Mouse (Mus musculus) MEL (cell line): ENCODE results near the gene Tmem45a. TPM values are rescaled to one million over a fixed set of nuclear protein-coding genes. Genes with fewer than 3 reads are reported as not detected.

Experiments
- DNase-seq: peaks from one replicate; pipeline ENCODE4 v3.0.0; 2011; ENCODE audit warnings: low read depth, low spot score
- H3K27ac ChIP-seq: 2 replicates; pipeline ENCODE4 v1.5.1; 2012; ENCODE audit warnings: low read depth, mild to moderate bottlenecking, control low read depth, low read length, moderate library complexity; ENCODE audit not compliant: control insufficient read depth
- H3K27me3 ChIP-seq, 2 experiments: fragments of 150-350 bp in 1 of 2; sonication (generic) in 1 of 2; 2 replicates each; pipeline ENCODE4 v1.6.1; 2012; ENCODE audit warnings: low read length in 2 of 2, mild to moderate bottlenecking in 2 of 2, improper control_type of control experiment in 1 of 2, moderate library complexity in 1 of 2; ENCODE audit not compliant: insufficient read depth in 2 of 2, control insufficient read depth in 1 of 2
- H3K36me3 ChIP-seq, 2 experiments: 2 replicates each; pipeline ENCODE4 v1.6.1; 2012 to 2014; ENCODE audit warnings: low read length in 2 of 2, improper control_type of control experiment in 1 of 2, inconsistent platforms in 1 of 2, mild to moderate bottlenecking in 1 of 2; ENCODE audit not compliant: insufficient read depth in 2 of 2, control insufficient read depth in 1 of 2
- H3K4me1 ChIP-seq, 2 experiments: fragments of 150-350 bp in 1 of 2; sonication (generic) in 1 of 2; 2 replicates each; pipeline ENCODE4 v1.6.1; 2012; ENCODE audit warnings: low read length in 2 of 2, improper control_type of control experiment in 1 of 2, mild to moderate bottlenecking in 1 of 2; ENCODE audit not compliant: insufficient read depth in 2 of 2, control insufficient read depth in 1 of 2
- H3K4me3 ChIP-seq, 2 experiments: fragments of 150-350 bp in 1 of 2; sonication (generic) in 1 of 2; 2 replicates each; pipeline ENCODE4 v1.5.1; 2012; ENCODE audit warnings: low read depth in 2 of 2, low read length in 2 of 2, mild to moderate bottlenecking in 2 of 2, moderate library complexity in 2 of 2, control low read depth in 1 of 2, improper control_type of control experiment in 1 of 2; ENCODE audit not compliant: control insufficient read depth in 1 of 2, insufficient read depth in 1 of 2
- H3K79me2 ChIP-seq: 2 replicates; pipeline ENCODE4 v1.6.1; 2012; ENCODE audit warnings: mild to moderate bottlenecking, low read length, moderate library complexity; ENCODE audit not compliant: control insufficient read depth, poor library complexity, insufficient read depth
- H3K9ac ChIP-seq: 2 replicates; pipeline ENCODE4 v1.6.1; 2012; ENCODE audit warnings: low read depth, mild to moderate bottlenecking, control low read depth, low read length, moderate library complexity; ENCODE audit not compliant: control insufficient read depth, poor library complexity, severe bottlenecking
- H3K9me3 ChIP-seq: fragments of 150-350 bp; sonication (generic); replicated peaks from 2 replicates; pipeline ENCODE4 v1.6.1; 2012; ENCODE audit warnings: mild to moderate bottlenecking, low read length, improper control_type of control experiment, moderate library complexity; ENCODE audit not compliant: insufficient read depth
- BHLHE40 ChIP-seq: IDR thresholded peaks from 2 replicates; pipeline ENCODE4 v1.6.1; 2012; ENCODE audit warnings: low read depth, mild to moderate bottlenecking, inconsistent platforms, low read length, improper control_type of control experiment, borderline replicate concordance
- CHD1 ChIP-seq: IDR thresholded peaks from 2 replicates; pipeline ENCODE4 v1.6.1; 2012; ENCODE audit warnings: low read depth, mild to moderate bottlenecking, inconsistent platforms, low read length, improper control_type of control experiment
- CHD2 ChIP-seq: IDR thresholded peaks from 2 replicates; pipeline ENCODE4 v1.6.1; 2011; ENCODE audit warnings: low read length, improper control_type of control experiment
- CTCF ChIP-seq, 3 experiments: IDR thresholded peaks in 2 of 3; conservative IDR thresholded peaks in 1 of 3; 2 replicates each; pipeline ENCODE4 v1.5.1; 2011 to 2012; ENCODE audit warnings: low read length in 3 of 3, low read depth in 2 of 3, mild to moderate bottlenecking in 2 of 3, improper control_type of control experiment in 1 of 3, inconsistent platforms in 1 of 3, mixed read lengths in 1 of 3, moderate library complexity in 1 of 3; ENCODE audit not compliant: control insufficient read depth in 1 of 3, insufficient read depth in 1 of 3, poor library complexity in 1 of 3, severe bottlenecking in 1 of 3
- E2F4 ChIP-seq: IDR thresholded peaks from 2 replicates; pipeline ENCODE4 v1.6.1; 2011; ENCODE audit warnings: low read depth, low read length, improper control_type of control experiment, borderline replicate concordance
- EP300 ChIP-seq, 2 experiments: IDR thresholded peaks; 2 replicates each; pipeline ENCODE4 v1.6.1; 2011; ENCODE audit warnings: improper control_type of control experiment in 2 of 2, low read length in 2 of 2, low read depth in 1 of 2, mild to moderate bottlenecking in 1 of 2
- GATA1 ChIP-seq: IDR thresholded peaks from 2 replicates; pipeline ENCODE4 v1.6.1; 2011; ENCODE audit warnings: low read depth, low read length, improper control_type of control experiment
- HCFC1 ChIP-seq: IDR thresholded peaks from 2 replicates; pipeline ENCODE4 v1.6.1; 2012; ENCODE audit warnings: low read depth, mild to moderate bottlenecking, inconsistent platforms, low read length, improper control_type of control experiment, moderate library complexity
- MAZ ChIP-seq: IDR thresholded peaks from 2 replicates; pipeline ENCODE4 v1.6.1; 2012; ENCODE audit warnings: low read depth, mild to moderate bottlenecking, inconsistent platforms, low read length, improper control_type of control experiment
- MXI1 ChIP-seq: IDR thresholded peaks from 2 replicates; pipeline ENCODE4 v1.6.1; 2011; ENCODE audit warnings: mild to moderate bottlenecking, low read depth, low read length, improper control_type of control experiment
- MYB ChIP-seq: IDR thresholded peaks from 2 replicates; pipeline ENCODE4 v1.6.1; 2011; ENCODE audit warnings: mild to moderate bottlenecking, low read depth, low read length, improper control_type of control experiment
- MYC ChIP-seq: IDR thresholded peaks from 2 replicates; pipeline ENCODE4 v1.6.1; 2011; ENCODE audit warnings: low read depth, mild to moderate bottlenecking, low read length, improper control_type of control experiment, moderate library complexity
- NELFE ChIP-seq: IDR thresholded peaks from 2 replicates; pipeline ENCODE4 v1.6.1; 2011; ENCODE audit warnings: low read depth, low read length, improper control_type of control experiment
- POLR2AphosphoS5 ChIP-seq: IDR thresholded peaks from 2 replicates; pipeline ENCODE4 v1.6.1; 2012; ENCODE audit warnings: low read depth, borderline replicate concordance, mild to moderate bottlenecking, inconsistent platforms, low read length, moderate library complexity, mixed read lengths
- SIN3A ChIP-seq: IDR thresholded peaks from 2 replicates; pipeline ENCODE4 v1.6.1; 2012; ENCODE audit warnings: low read length, improper control_type of control experiment, inconsistent platforms
- SMC3 ChIP-seq: IDR thresholded peaks from 2 replicates; pipeline ENCODE4 v1.6.1; 2011; ENCODE audit warnings: low read depth, low read length, improper control_type of control experiment
- USF1 ChIP-seq: IDR thresholded peaks from 2 replicates; pipeline ENCODE4 v1.6.1; 2014; ENCODE audit warnings: low read depth, mild to moderate bottlenecking, inconsistent platforms, low read length, improper control_type of control experiment, moderate library complexity
- ZC3H11A ChIP-seq: IDR thresholded peaks from 2 replicates; pipeline ENCODE4 v1.6.1; 2012; ENCODE audit warnings: low read depth, mild to moderate bottlenecking, inconsistent platforms, low read length, improper control_type of control experiment
- ZKSCAN1 ChIP-seq: IDR thresholded peaks from 2 replicates; pipeline ENCODE4 v1.6.1; 2012; ENCODE audit warnings: low read depth, mild to moderate bottlenecking, inconsistent platforms, low read length, improper control_type of control experiment, moderate library complexity
- ZMIZ1 ChIP-seq: IDR thresholded peaks from 2 replicates; pipeline ENCODE4 v1.6.1; 2012; ENCODE audit warnings: low read depth, mild to moderate bottlenecking, inconsistent platforms, low read length, improper control_type of control experiment, moderate library complexity
- polyA plus RNA-seq, 2 experiments: library from polyadenylated mRNA; stranded (reverse) in 1 of 2; unstranded in 1 of 2; fragments of >175 nt in 1 of 2; fragments of >200 nt in 1 of 2; gene quantifications; 2 replicates each; pipeline versions ENCODE4 v1.2.1 to v1.2.4; 2012; ENCODE audit warnings: low replicate concordance in 2 of 2, low read depth in 1 of 2; ENCODE audit not compliant: insufficient read length in 2 of 2, insufficient read depth in 1 of 2, missing spikeins in 1 of 2
- total RNA-seq: library from RNA; depleted of rRNA; stranded (reverse); fragments of 300-350 nt; gene quantifications from 2 replicates; pipeline ENCODE4 v1.2.3, GENCODE M21; 2012

Tmem45a gene
- total and polyA plus RNA-seq, 3 experiments: not detected

DNA sequence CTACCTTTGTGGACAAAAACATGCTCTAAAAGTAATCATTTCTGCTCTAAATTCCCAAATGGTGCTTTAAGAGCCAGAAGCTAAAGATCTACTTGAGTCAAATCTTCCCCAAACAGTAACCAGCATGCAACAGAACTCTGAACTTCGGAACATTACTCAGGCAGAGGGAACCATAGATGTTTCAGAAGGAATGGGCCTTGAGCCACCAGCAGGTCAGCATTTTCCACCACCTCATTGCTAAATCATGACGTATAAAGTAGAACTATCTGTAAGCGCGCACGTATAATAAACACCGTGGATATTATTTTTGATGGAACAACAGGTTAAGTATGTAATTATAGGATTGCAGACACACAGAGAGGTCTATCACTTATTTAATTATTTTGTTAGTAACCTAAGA, 1.2 kb downstream of the Tmem45a start:
- Histone ChIP-seq H3K27me3 (peaks cover 2 to 4% of the 10 kb centered on the region in 2 experiments), H3K27ac (no peak overlapping the region), H3K9ac (no peak overlapping the region), H3K9me3 (no peaks in the 10 kb centered on the region), H3K36me3 (no peaks in the 10 kb centered on the region), H3K4me3 (no peak overlapping the region), H3K4me1 (no peaks in the 10 kb centered on the region), H3K79me2 (no peaks in the 10 kb centered on the region)
- no peak for DNase-seq
- no peak for TF ChIP-seq MYC
- no peak for TF ChIP-seq USF1
- TF ChIP-seq ZMIZ1: no peak
- no peak for TF ChIP-seq NELFE
- TF ChIP-seq GATA1: no peak
- TF ChIP-seq E2F4: no peak
- TF ChIP-seq MYB: no peak
- TF ChIP-seq SMC3: no peak
- no peak for TF ChIP-seq HCFC1
- no peak for TF ChIP-seq SIN3A
- no peak for TF ChIP-seq CTCF (IDR thresholded peaks at IDR 0.05 in 2 of 3, conservative IDR thresholded peaks at IDR 0.05 in 1 of 3; ENCODE audit: control insufficient read depth in 1 of 3, insufficient read depth in 1 of 3, low read depth in 2 of 3, low read length in 3 of 3, poor library complexity in 1 of 3, severe bottlenecking in 1 of 3)
- no peak for TF ChIP-seq CHD2
- TF ChIP-seq ZC3H11A: no peak

DNA sequence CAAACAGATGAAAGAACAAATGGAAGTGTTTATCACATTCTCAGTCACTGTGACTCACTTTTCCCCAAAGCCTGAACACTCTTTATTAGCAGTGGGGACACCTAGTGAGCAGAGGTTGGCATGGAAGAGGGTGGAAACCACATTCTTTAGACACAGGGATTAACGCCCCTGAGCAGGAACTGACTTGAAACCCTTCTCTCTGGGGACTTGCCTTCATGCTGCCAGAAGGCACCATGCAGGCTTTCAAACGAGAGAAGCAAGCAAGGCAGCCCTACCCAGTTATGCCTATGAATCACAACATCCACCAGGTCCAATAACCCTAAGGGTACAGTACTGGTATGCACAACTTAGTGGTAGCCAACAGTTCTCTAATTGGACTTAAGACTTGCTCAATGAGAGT, 12.6 kb downstream of the Tmem45a start:
- peak; percentile 4 for DNase-seq

DNA sequence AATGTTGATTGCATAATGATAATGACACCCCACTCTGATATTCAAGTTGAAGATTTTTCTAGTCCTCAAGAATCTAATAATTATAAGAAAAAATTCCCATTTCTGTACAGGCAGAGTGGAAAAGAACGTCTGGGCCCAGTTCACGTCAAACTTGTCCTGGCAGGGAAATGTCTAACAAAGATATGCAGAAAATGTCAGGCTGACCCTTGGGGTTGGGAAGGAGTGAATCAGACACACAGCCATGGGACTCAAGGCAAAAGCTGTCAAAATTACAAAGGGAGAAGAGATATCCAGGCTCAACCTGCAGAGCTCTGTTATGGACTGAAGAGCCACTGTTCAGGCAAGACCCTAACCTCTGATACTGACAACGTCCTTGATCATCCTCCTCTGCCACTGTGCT, 15.5 kb downstream of the Tmem45a start:
- Histone ChIP-seq H3K27me3 (peaks cover 0 to 6% of the 10 kb centered on the region in 2 experiments), H3K4me1 (no peaks in the 10 kb centered on the region), H3K79me2 (no peaks in the 10 kb centered on the region), H3K9ac (no peak overlapping the region), H3K36me3 (no peaks in the 10 kb centered on the region), H3K27ac (no peak overlapping the region), H3K9me3 (no peaks in the 10 kb centered on the region), H3K4me3 (no peak overlapping the region)
- TF ChIP-seq MYC (no peak), GATA1 (no peak), MXI1 (no peak), BHLHE40 (no peak), MYB (no peak), ZMIZ1 (no peak), EP300 (IDR thresholded peaks at IDR 0.05; ENCODE audit: low read depth in 1 of 2, low read length in 2 of 2) (no peak), HCFC1 (no peak), CHD1 (no peak), MAZ (no peak)
- DNase-seq: no peak

More for the DNA sequence above, 12.6 kb downstream of the Tmem45a start:
- Histone ChIP-seq H3K4me1 (no peaks in the 10 kb centered on the region), H3K36me3 (no peaks in the 10 kb centered on the region), H3K9ac (no peak overlapping the region), H3K9me3 (no peaks in the 10 kb centered on the region), H3K4me3 (no peak overlapping the region), H3K27me3 (peaks cover 0 to 3% of the 10 kb centered on the region in 2 experiments), H3K27ac (no peak overlapping the region), H3K79me2 (no peaks in the 10 kb centered on the region)
- TF ChIP-seq CTCF (IDR thresholded peaks at IDR 0.05 in 2 of 3, conservative IDR thresholded peaks at IDR 0.05 in 1 of 3; ENCODE audit: control insufficient read depth in 1 of 3, insufficient read depth in 1 of 3, low read depth in 2 of 3, low read length in 3 of 3, poor library complexity in 1 of 3, severe bottlenecking in 1 of 3): peak in 1 of 3 experiments; percentile 8; a peak in 1 of 6 replicates
- no peak for TF ChIP-seq POLR2AphosphoS5
- TF ChIP-seq ZKSCAN1: no peak
